In the genomic region with DNA sequence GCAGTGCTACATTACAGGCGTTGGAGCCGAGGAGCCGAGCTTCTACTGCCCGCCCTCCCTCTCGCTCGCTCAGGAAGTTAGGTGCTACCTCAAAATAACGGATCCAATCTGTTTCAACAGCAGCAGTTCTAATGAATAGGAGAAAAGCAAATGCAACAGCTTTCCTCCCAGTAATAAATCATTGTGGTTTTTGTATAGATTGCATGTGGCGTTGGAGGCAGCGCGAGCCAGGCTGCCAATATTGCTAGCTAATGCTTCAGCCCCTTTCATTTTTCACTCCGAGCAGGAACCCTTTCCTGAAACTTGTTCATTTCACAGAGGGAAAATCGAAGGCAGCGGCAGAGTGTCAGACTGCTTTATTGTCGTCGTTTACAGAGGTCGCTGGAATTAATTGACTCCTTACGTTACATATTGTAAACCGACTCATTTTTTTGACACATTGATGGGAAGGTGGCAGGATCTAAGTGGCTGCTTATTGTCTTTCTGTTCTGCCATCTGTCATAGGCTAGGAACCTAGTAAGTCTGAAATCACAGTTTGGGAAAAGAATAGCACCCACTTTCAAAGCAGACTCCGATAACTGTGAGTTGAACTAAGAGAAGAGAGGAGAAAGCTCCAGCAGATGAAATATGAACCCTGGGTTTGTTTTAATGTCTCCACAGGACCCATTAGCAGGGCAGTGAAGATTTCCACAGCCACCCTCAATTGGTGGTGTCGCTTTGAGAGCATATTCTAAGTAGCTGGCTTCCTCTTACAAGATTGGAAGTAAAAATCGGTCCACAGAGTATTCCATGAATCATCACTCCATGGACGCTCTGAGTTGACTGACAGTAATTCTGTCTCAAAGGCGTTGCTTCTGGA, we compare ENCODE assay signal across 8 mouse cellular contexts. TPM values are rescaled to one million over a fixed set of nuclear protein-coding genes. Genes with fewer than 3 reads are reported as not detected.
DNase-seq lines count a peak whose midpoint lies in the region; ATAC-seq and TF ChIP-seq lines count a peak whose summit lies in the region.

No protein-coding gene starts in this region.

- no peak for TF ChIP-seq CTCF in lung, postnatal 0 days (IDR thresholded peaks at IDR 0.05)

- H3K9ac ChIP-seq in lung, postnatal 0 days (replicated peaks; ENCODE audit: low read depth) = no peak overlapping the region
- peak overlapping the region; percentile 72 for H3K9ac ChIP-seq in neural tube, embryonic 15.5 days (replicated peaks)

- H3K4me1 ChIP-seq in lung, postnatal 0 days (ENCODE audit: insufficient read depth, low read depth, low read length) = 0 out of 2 replicates have a peak, but pooled peaks cover 2% of the 10 kb centered on the region
- H3K4me1 ChIP-seq in limb, embryonic 10.5 days = peaks cover 39% of the 10 kb centered on the region
- peaks cover 21% of the 10 kb centered on the region for H3K4me1 ChIP-seq in neural tube, embryonic 15.5 days

- no peaks in the 10 kb centered on the region for H3K36me3 ChIP-seq in lung, postnatal 0 days (ENCODE audit: insufficient read depth, low read length)
- H3K36me3 ChIP-seq in limb, embryonic 10.5 days = no peaks in the 10 kb centered on the region
- H3K36me3 ChIP-seq in neural tube, embryonic 15.5 days = no peaks in the 10 kb centered on the region

- 34% methylated on average over 23 of the region's 23 CpGs for WGBS in lung, postnatal 0 days
- 23% methylated on average over 23 of the region's 23 CpGs for WGBS in limb, embryonic 10.5 days
- WGBS in neural tube, embryonic 15.5 days = 7% methylated on average over 23 of the region's 23 CpGs

- H3K27me3 ChIP-seq in lung, postnatal 0 days (replicated peaks; ENCODE audit: insufficient read depth, low read length) = no peaks in the 10 kb centered on the region
- peaks cover 8% of the 10 kb centered on the region; the same call in 1 of the 2 replicates for H3K27me3 ChIP-seq in limb, embryonic 10.5 days (ENCODE audit: low read depth, poor library complexity, severe bottlenecking)
- H3K27me3 ChIP-seq in neural tube, embryonic 15.5 days (replicated peaks) = no peaks in the 10 kb centered on the region

- H3K4me3 ChIP-seq in lung, postnatal 0 days (ENCODE audit: low read depth, low read length) = peak overlapping the region; percentile 38
- peak overlapping the region; percentile 47 for H3K4me3 ChIP-seq in limb, embryonic 10.5 days
- H3K4me3 ChIP-seq in neural tube, embryonic 15.5 days (replicated peaks) = peak overlapping the region; percentile 60

- ATAC-seq in lung, postnatal 0 days = no peak
- ATAC-seq in neural tube, embryonic 15.5 days (ENCODE audit: low FRiP score) = no peak; the same call in 1 of the 2 replicates

- TF ChIP-seq EP300 in lung, postnatal 0 days (IDR thresholded peaks at IDR 0.05) = no peak

- peak overlapping the region; percentile 67 for H3K4me2 ChIP-seq in lung, postnatal 0 days (replicated peaks; ENCODE audit: low read depth, low read length)
- H3K4me2 ChIP-seq in neural tube, embryonic 15.5 days = peak overlapping the region; percentile 59

- no peak overlapping the region for H3K27ac ChIP-seq in lung, postnatal 0 days (ENCODE audit: low read length)
- no peak overlapping the region for H3K27ac ChIP-seq in limb, embryonic 10.5 days
- H3K27ac ChIP-seq in neural tube, embryonic 15.5 days (replicated peaks) = peak overlapping the region; percentile 93

- peak; percentile 10 for DNase-seq in lung, postnatal 0 days (ENCODE audit: low spot score)
- DNase-seq in lung, postnatal 4 days = no peak
- DNase-seq in cerebellum, postnatal 14 days = peak; percentile 44 to 57
- DNase-seq in frontal cortex, postnatal 36 days (ENCODE audit: low spot score in 2 of 2) = peak; percentile 42 to 51
- DNase-seq in limb, embryonic 10.5 days (ENCODE audit: low spot score) = peak; percentile 48
- no peak for DNase-seq in urinary bladder, adult 2 months (ENCODE audit: low spot score)
- no peak for DNase-seq in thymus, postnatal 4 days

- H3K9me3 ChIP-seq in lung, postnatal 0 days (ENCODE audit: low read length) = no peaks in the 10 kb centered on the region
- no peaks in the 10 kb centered on the region for H3K9me3 ChIP-seq in limb, embryonic 10.5 days (replicated peaks)
- H3K9me3 ChIP-seq in neural tube, embryonic 15.5 days (replicated peaks) = no peaks in the 10 kb centered on the region

RNA-seq across cellular contexts. Expression of a gene that starts 2.4 kb away (rescaled TPM):
- 2.8 and 3.3 TPM in 2 replicates for polyA plus RNA-seq in lung, postnatal 0 days (2015; fragmentation: Nextera tagmentation; extraction: Ambion mirVana)
- 1.3 and 1.9 TPM in 2 replicates for polyA plus RNA-seq in limb, embryonic 10.5 days (2016; fragmentation: Nextera tagmentation; extraction: Ambion mirVana)
- polyA plus RNA-seq in neural tube, embryonic 15.5 days (2015; fragmentation: Nextera tagmentation; extraction: Ambion mirVana) = 71.7 and 82.9 TPM in 2 replicates
- 0.96 and 1.1 TPM in 2 replicates for polyA plus RNA-seq in urinary bladder, adult 2 months (2012; rRNA removed)

Comparison
In these comparisons a context has a peak if more than half of its experiments do, and no peak if none do; other contexts are left out.
1. DNase-seq: peak in lung, postnatal 0 days (single experiment), cerebellum, postnatal 14 days (2 of 2), frontal cortex, postnatal 36 days (2 of 2) and limb, embryonic 10.5 days (single experiment); none in lung, postnatal 4 days (0 of 2), urinary bladder, adult 2 months (single experiment) and thymus, postnatal 4 days (single experiment).
2. RNA of a gene that starts 2.4 kb away (polyA plus RNA-seq): 71.7 to 82.9 TPM in neural tube, embryonic 15.5 days; 2.8 to 3.3 TPM in lung, postnatal 0 days, 1.3 to 1.9 TPM in limb, embryonic 10.5 days and 0.96 to 1.1 TPM in urinary bladder, adult 2 months; every median in the first group is over 10 times any median in the second.
3. Peak in every context shown above with its lines, with median percentiles within 50 percentile points of each other: H3K4me3 ChIP-seq.